Mouse (Mus musculus): ENCODE results near the gene Msi2.

Gene Msi2

GRCm38 (mm10) chr11:88713479-88713878 lies 4.8 kb downstream of the Msi2 start:
- DNase-seq (ENCODE audit: low spot score), result no peak

- no peak for DNase-seq (ENCODE audit: low spot score)
Observed at GRCm38 (mm10) chr11:88709876-88710614, 8.3 kb downstream of the Msi2 start.

GRCm38 (mm10) chr11:88707228-88707775 lies 11.0 kb downstream of the Msi2 start:
- DNase-seq (ENCODE audit: low spot score), result peak; percentile 37

- peak; percentile 57 for DNase-seq (ENCODE audit: low spot score)
Observed at GRCm38 (mm10) chr11:88704688-88705087, 13.6 kb downstream of the Msi2 start.

GRCm38 (mm10) chr11:88703220-88703619 lies 15.1 kb downstream of the Msi2 start:
- DNase-seq (ENCODE audit: low spot score), result peak; percentile 42

GRCm38 (mm10) chr11:88701976-88702659 lies 16.2 kb downstream of the Msi2 start:
- peak; percentile 74 for DNase-seq (ENCODE audit: low spot score)

GRCm38 (mm10) chr11:88701020-88701419 lies 17.3 kb downstream of the Msi2 start:
- DNase-seq (ENCODE audit: low spot score), result no peak

- no peak for DNase-seq (ENCODE audit: low spot score)
Observed at GRCm38 (mm10) chr11:88700202-88700711, 18.1 kb downstream of the Msi2 start.

GRCm38 (mm10) chr11:88693905-88694893 lies 24.1 kb downstream of the Msi2 start:
- peak; percentile 47 for DNase-seq (ENCODE audit: low spot score)

- DNase-seq (ENCODE audit: low spot score), result peak; percentile 69
Observed at GRCm38 (mm10) chr11:88693002-88693769, 25.1 kb downstream of the Msi2 start.

- DNase-seq (ENCODE audit: low spot score), result peak; percentile 58
Observed at GRCm38 (mm10) chr11:88692374-88692773, 25.9 kb downstream of the Msi2 start.

- DNase-seq (ENCODE audit: low spot score), result peak; percentile 71
Observed at GRCm38 (mm10) chr11:88690556-88691287, 27.6 kb downstream of the Msi2 start.

GRCm38 (mm10) chr11:88689831-88690459 lies 28.4 kb downstream of the Msi2 start:
- DNase-seq (ENCODE audit: low spot score), result peak; percentile 76

- DNase-seq (ENCODE audit: low spot score), result no peak
Observed at GRCm38 (mm10) chr11:88688644-88689043, 29.7 kb downstream of the Msi2 start.

GRCm38 (mm10) chr11:88687711-88688110 lies 30.6 kb downstream of the Msi2 start:
- no peak for DNase-seq (ENCODE audit: low spot score)

- DNase-seq (ENCODE audit: low spot score), result no peak
Observed at GRCm38 (mm10) chr11:88687010-88687409, 31.3 kb downstream of the Msi2 start.

GRCm38 (mm10) chr11:88686061-88686460 lies 32.3 kb downstream of the Msi2 start:
- no peak for DNase-seq (ENCODE audit: low spot score)

GRCm38 (mm10) chr11:88683026-88683770 lies 35.1 kb downstream of the Msi2 start:
- no peak for DNase-seq (ENCODE audit: low spot score)

GRCm38 (mm10) chr11:88677350-88677749 lies 41.0 kb downstream of the Msi2 start:
- DNase-seq (ENCODE audit: low spot score), result no peak

Measured in embryo, embryonic 10 days (tissue).